Mouse (Mus musculus) MEL (cell line): ENCODE measurements around the gene Ubox5. TPM values are rescaled to one million over a fixed set of nuclear protein-coding genes. Genes with fewer than 3 reads are reported as not detected.
A peak's percentile ranks its signal among the peaks of the same experiment; 100 is the strongest.

Source experiments
- DNase-seq: peaks from one replicate; pipeline ENCODE4 v3.0.0; 2011; ENCODE audit warnings: low read depth, low spot score
- H3K27ac ChIP-seq: 2 replicates; pipeline ENCODE4 v1.5.1; 2012; ENCODE audit warnings: low read depth, mild to moderate bottlenecking, control low read depth, low read length, moderate library complexity; ENCODE audit not compliant: control insufficient read depth
- H3K27me3 ChIP-seq, 2 experiments: fragments of 150-350 bp in 1 of 2; sonication (generic) in 1 of 2; 2 replicates each; pipeline ENCODE4 v1.6.1; 2012; ENCODE audit warnings: low read length in 2 of 2, mild to moderate bottlenecking in 2 of 2, improper control_type of control experiment in 1 of 2, moderate library complexity in 1 of 2; ENCODE audit not compliant: insufficient read depth in 2 of 2, control insufficient read depth in 1 of 2
- H3K36me3 ChIP-seq, 2 experiments: 2 replicates each; pipeline ENCODE4 v1.6.1; 2012 to 2014; ENCODE audit warnings: low read length in 2 of 2, improper control_type of control experiment in 1 of 2, inconsistent platforms in 1 of 2, mild to moderate bottlenecking in 1 of 2; ENCODE audit not compliant: insufficient read depth in 2 of 2, control insufficient read depth in 1 of 2
- H3K4me1 ChIP-seq, 2 experiments: fragments of 150-350 bp in 1 of 2; sonication (generic) in 1 of 2; 2 replicates each; pipeline ENCODE4 v1.6.1; 2012; ENCODE audit warnings: low read length in 2 of 2, improper control_type of control experiment in 1 of 2, mild to moderate bottlenecking in 1 of 2; ENCODE audit not compliant: insufficient read depth in 2 of 2, control insufficient read depth in 1 of 2
- H3K4me3 ChIP-seq, 2 experiments: fragments of 150-350 bp in 1 of 2; sonication (generic) in 1 of 2; 2 replicates each; pipeline ENCODE4 v1.5.1; 2012; ENCODE audit warnings: low read depth in 2 of 2, low read length in 2 of 2, mild to moderate bottlenecking in 2 of 2, moderate library complexity in 2 of 2, control low read depth in 1 of 2, improper control_type of control experiment in 1 of 2; ENCODE audit not compliant: control insufficient read depth in 1 of 2, insufficient read depth in 1 of 2
- H3K79me2 ChIP-seq: 2 replicates; pipeline ENCODE4 v1.6.1; 2012; ENCODE audit warnings: mild to moderate bottlenecking, low read length, moderate library complexity; ENCODE audit not compliant: control insufficient read depth, poor library complexity, insufficient read depth
- H3K9ac ChIP-seq: 2 replicates; pipeline ENCODE4 v1.6.1; 2012; ENCODE audit warnings: low read depth, mild to moderate bottlenecking, control low read depth, low read length, moderate library complexity; ENCODE audit not compliant: control insufficient read depth, poor library complexity, severe bottlenecking
- H3K9me3 ChIP-seq: fragments of 150-350 bp; sonication (generic); replicated peaks from 2 replicates; pipeline ENCODE4 v1.6.1; 2012; ENCODE audit warnings: mild to moderate bottlenecking, low read length, improper control_type of control experiment, moderate library complexity; ENCODE audit not compliant: insufficient read depth
- CHD1 ChIP-seq: IDR thresholded peaks from 2 replicates; pipeline ENCODE4 v1.6.1; 2012; ENCODE audit warnings: low read depth, mild to moderate bottlenecking, inconsistent platforms, low read length, improper control_type of control experiment
- CTCF ChIP-seq, 3 experiments: IDR thresholded peaks in 2 of 3; conservative IDR thresholded peaks in 1 of 3; 2 replicates each; pipeline ENCODE4 v1.5.1; 2011 to 2012; ENCODE audit warnings: low read length in 3 of 3, low read depth in 2 of 3, mild to moderate bottlenecking in 2 of 3, improper control_type of control experiment in 1 of 3, inconsistent platforms in 1 of 3, mixed read lengths in 1 of 3, moderate library complexity in 1 of 3; ENCODE audit not compliant: control insufficient read depth in 1 of 3, insufficient read depth in 1 of 3, poor library complexity in 1 of 3, severe bottlenecking in 1 of 3
- E2F4 ChIP-seq: IDR thresholded peaks from 2 replicates; pipeline ENCODE4 v1.6.1; 2011; ENCODE audit warnings: low read depth, low read length, improper control_type of control experiment, borderline replicate concordance
- ELF1 ChIP-seq: IDR thresholded peaks from 2 replicates; pipeline ENCODE4 v1.6.1; 2014; ENCODE audit warnings: low read depth, mild to moderate bottlenecking, inconsistent platforms, low read length, improper control_type of control experiment, moderate library complexity
- EP300 ChIP-seq, 2 experiments: IDR thresholded peaks; 2 replicates each; pipeline ENCODE4 v1.6.1; 2011; ENCODE audit warnings: improper control_type of control experiment in 2 of 2, low read length in 2 of 2, low read depth in 1 of 2, mild to moderate bottlenecking in 1 of 2
- ETS1 ChIP-seq: IDR thresholded peaks from 2 replicates; pipeline ENCODE4 v1.6.1; 2012; ENCODE audit warnings: low read depth, mild to moderate bottlenecking, inconsistent platforms, low read length, improper control_type of control experiment, moderate library complexity
- GABPA ChIP-seq: IDR thresholded peaks from 2 replicates; pipeline ENCODE4 v1.6.1; 2012; ENCODE audit warnings: low read depth, mild to moderate bottlenecking, inconsistent platforms, low read length, improper control_type of control experiment, moderate library complexity
- GATA1 ChIP-seq: IDR thresholded peaks from 2 replicates; pipeline ENCODE4 v1.6.1; 2011; ENCODE audit warnings: low read depth, low read length, improper control_type of control experiment
- HCFC1 ChIP-seq: IDR thresholded peaks from 2 replicates; pipeline ENCODE4 v1.6.1; 2012; ENCODE audit warnings: low read depth, mild to moderate bottlenecking, inconsistent platforms, low read length, improper control_type of control experiment, moderate library complexity
- KAT2A ChIP-seq: conservative IDR thresholded peaks from 2 replicates; pipeline ENCODE4 v1.6.1; 2012; ENCODE audit warnings: low read depth, low read length, improper control_type of control experiment, inconsistent platforms
- MAFK ChIP-seq: IDR thresholded peaks from 2 replicates; pipeline ENCODE4 v1.6.1; 2011; ENCODE audit warnings: low read depth, mild to moderate bottlenecking, low read length, improper control_type of control experiment, borderline replicate concordance
- MAX ChIP-seq: IDR thresholded peaks from 2 replicates; pipeline ENCODE4 v1.6.1; 2011; ENCODE audit warnings: low read length, improper control_type of control experiment
- MAZ ChIP-seq: IDR thresholded peaks from 2 replicates; pipeline ENCODE4 v1.6.1; 2012; ENCODE audit warnings: low read depth, mild to moderate bottlenecking, inconsistent platforms, low read length, improper control_type of control experiment
- MYB ChIP-seq: IDR thresholded peaks from 2 replicates; pipeline ENCODE4 v1.6.1; 2011; ENCODE audit warnings: mild to moderate bottlenecking, low read depth, low read length, improper control_type of control experiment
- NELFE ChIP-seq: IDR thresholded peaks from 2 replicates; pipeline ENCODE4 v1.6.1; 2011; ENCODE audit warnings: low read depth, low read length, improper control_type of control experiment
- POLR2A ChIP-seq, 2 experiments: IDR thresholded peaks; 2 replicates each; pipeline ENCODE4 v1.6.1; 2011 to 2012; ENCODE audit warnings: low read length in 2 of 2, mild to moderate bottlenecking in 2 of 2, control low read depth in 1 of 2, improper control_type of control experiment in 1 of 2, low read depth in 1 of 2, moderate library complexity in 1 of 2; ENCODE audit not compliant: control insufficient read depth in 1 of 2, insufficient read depth in 1 of 2, poor library complexity in 1 of 2
- POLR2AphosphoS2 ChIP-seq: IDR thresholded peaks from 2 replicates; pipeline ENCODE4 v1.6.1; 2011; ENCODE audit warnings: low read length, improper control_type of control experiment
- RAD21 ChIP-seq: IDR thresholded peaks from 2 replicates; pipeline ENCODE4 v1.6.1; 2011; ENCODE audit warnings: mild to moderate bottlenecking, low read depth, low read length, improper control_type of control experiment
- SIN3A ChIP-seq: IDR thresholded peaks from 2 replicates; pipeline ENCODE4 v1.6.1; 2012; ENCODE audit warnings: low read length, improper control_type of control experiment, inconsistent platforms
- SMC3 ChIP-seq: IDR thresholded peaks from 2 replicates; pipeline ENCODE4 v1.6.1; 2011; ENCODE audit warnings: low read depth, low read length, improper control_type of control experiment
- TAL1 ChIP-seq: IDR thresholded peaks from 2 replicates; pipeline ENCODE4 v1.6.1; 2012; ENCODE audit warnings: mild to moderate bottlenecking, inconsistent platforms, low read length, moderate library complexity, mixed read lengths
- TBP ChIP-seq: IDR thresholded peaks from 2 replicates; pipeline ENCODE4 v1.8.0; 2011; ENCODE audit warnings: low read depth, low read length, improper control_type of control experiment
- USF2 ChIP-seq, 2 experiments: IDR thresholded peaks; 2 replicates each; pipeline ENCODE4 v1.6.1; 2011 to 2012; ENCODE audit warnings: improper control_type of control experiment in 2 of 2, low read length in 2 of 2, borderline replicate concordance in 1 of 2, inconsistent platforms in 1 of 2, low read depth in 1 of 2, mild to moderate bottlenecking in 1 of 2; ENCODE audit not compliant: insufficient read depth in 1 of 2
- ZNF384 ChIP-seq: IDR thresholded peaks from 2 replicates; pipeline ENCODE4 v1.6.1; 2012; ENCODE audit warnings: low read depth, mild to moderate bottlenecking, inconsistent platforms, low read length, improper control_type of control experiment
- polyA plus RNA-seq, 2 experiments: library from polyadenylated mRNA; stranded (reverse) in 1 of 2; unstranded in 1 of 2; fragments of >175 nt in 1 of 2; fragments of >200 nt in 1 of 2; gene quantifications; 2 replicates each; pipeline versions ENCODE4 v1.2.1 to v1.2.4; 2012; ENCODE audit warnings: low replicate concordance in 2 of 2, low read depth in 1 of 2; ENCODE audit not compliant: insufficient read length in 2 of 2, insufficient read depth in 1 of 2, missing spikeins in 1 of 2
- total RNA-seq: library from RNA; depleted of rRNA; stranded (reverse); fragments of 300-350 nt; gene quantifications from 2 replicates; pipeline ENCODE4 v1.2.3, GENCODE M21; 2012

The Ubox5 gene
- total and polyA plus RNA-seq, 3 experiments: 5.4 to 11.2 TPM; not detected in 1

GRCm38 (mm10) chr2:130613091-130613490 is 16.7 kb downstream of the Ubox5 start:
- DNase-seq: peak; percentile 50
- peaks cover 0 to 14% of the 10 kb centered on the region in 2 experiments; a peak in 2 of 4 replicates for H3K36me3 ChIP-seq

GRCm38 (mm10) chr2:130602195-130602594 is 27.6 kb downstream of the Ubox5 start:
- Histone ChIP-seq H3K9me3 (no peaks in the 10 kb centered on the region), H3K4me1 (peaks cover 5 to 15% of the 10 kb centered on the region in 2 experiments), H3K4me3 (no peak overlapping the region), H3K79me2 (no peaks in the 10 kb centered on the region), H3K36me3 (peaks cover 2 to 12% of the 10 kb centered on the region in 2 experiments), H3K27me3 (no peaks in the 10 kb centered on the region), H3K27ac (no peak overlapping the region), H3K9ac (no peak overlapping the region)
- no peak for DNase-seq
- no peak for TF ChIP-seq SIN3A
- TF ChIP-seq GATA1: no peak
- TF ChIP-seq POLR2AphosphoS2: no peak
- TF ChIP-seq POLR2A (IDR thresholded peaks at IDR 0.05; ENCODE audit: control insufficient read depth in 1 of 2, insufficient read depth in 1 of 2, low read depth in 1 of 2, low read length in 2 of 2, poor library complexity in 1 of 2): no peak
- TF ChIP-seq TBP: no peak
- no peak for TF ChIP-seq SMC3
- no peak for TF ChIP-seq MAFK
- TF ChIP-seq HCFC1: no peak
- no peak for TF ChIP-seq CHD1

More at GRCm38 (mm10) chr2:130613091-130613490, 16.7 kb downstream of the Ubox5 start:
- TF ChIP-seq RAD21 (peak; percentile 43), POLR2AphosphoS2 (0 out of 2 replicates have a peak, but pooled peaks have one; percentile 37), EP300 (IDR thresholded peaks at IDR 0.05; ENCODE audit: low read depth in 1 of 2, low read length in 2 of 2) (no peak), CTCF (IDR thresholded peaks at IDR 0.05 in 2 of 3, conservative IDR thresholded peaks at IDR 0.05 in 1 of 3; ENCODE audit: control insufficient read depth in 1 of 3, insufficient read depth in 1 of 3, low read depth in 2 of 3, low read length in 3 of 3, poor library complexity in 1 of 3, severe bottlenecking in 1 of 3) (peak; percentile 42 to 60 (median 42)), SMC3 (peak; percentile 53)
- no peaks in the 10 kb centered on the region for H3K4me1 ChIP-seq
- no peak overlapping the region for H3K9ac ChIP-seq
- no peaks in the 10 kb centered on the region for H3K27me3 ChIP-seq
- no peak overlapping the region for H3K27ac ChIP-seq
- H3K79me2 ChIP-seq: peaks cover 1% of the 10 kb centered on the region; the same call in 1 of the 2 replicates
- H3K9me3 ChIP-seq: no peaks in the 10 kb centered on the region
- H3K4me3 ChIP-seq: no peak overlapping the region

GRCm38 (mm10) chr2:130598399-130598798 is 31.4 kb downstream of the Ubox5 start:
- Histone ChIP-seq H3K36me3 (peaks cover 0 to 36% of the 10 kb centered on the region in 2 experiments), H3K27ac (peak overlapping the region; percentile 18; the same call in 1 of the 2 replicates), H3K9me3 (no peaks in the 10 kb centered on the region), H3K9ac (no peak overlapping the region), H3K4me1 (peaks cover 27 to 34% of the 10 kb centered on the region in 2 experiments), H3K79me2 (no peaks in the 10 kb centered on the region), H3K4me3 (no peak overlapping the region), H3K27me3 (no peaks in the 10 kb centered on the region)
- DNase-seq: no peak
- TF ChIP-seq RAD21 (no peak), GABPA (no peak), MYB (no peak), E2F4 (no peak), MAX (no peak), NELFE (no peak), ETS1 (no peak), MAZ (no peak), ZNF384 (no peak), ELF1 (no peak), USF2 (IDR thresholded peaks at IDR 0.05; ENCODE audit: borderline replicate concordance in 1 of 2, insufficient read depth in 1 of 2, low read depth in 1 of 2, low read length in 2 of 2) (no peak), SIN3A (no peak), TAL1 (no peak), KAT2A (no peak), SMC3 (no peak), POLR2A (IDR thresholded peaks at IDR 0.05; ENCODE audit: control insufficient read depth in 1 of 2, insufficient read depth in 1 of 2, low read depth in 1 of 2, low read length in 2 of 2, poor library complexity in 1 of 2) (no peak)
